ENCODE assay signal across 18 mouse cellular contexts in the genomic region with DNA sequence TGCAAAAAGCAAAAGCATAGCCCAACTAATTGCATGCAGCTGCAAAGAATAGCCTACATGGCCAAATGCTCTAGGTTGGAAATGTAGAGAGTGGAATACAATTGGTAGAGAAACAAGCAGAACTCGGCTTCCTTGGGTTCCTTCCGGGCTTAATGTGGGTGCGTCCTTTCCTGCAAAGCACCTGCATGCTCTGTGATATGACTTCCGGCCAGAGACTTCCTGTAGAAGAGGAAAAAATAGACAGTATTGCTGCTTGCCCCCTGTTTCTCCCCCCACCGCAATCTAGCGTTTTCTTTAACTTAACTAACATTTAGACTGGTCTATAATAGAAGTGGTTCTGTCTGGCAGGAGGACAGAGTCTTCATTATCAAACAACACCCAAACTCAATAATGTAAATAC.
A peak's percentile ranks its signal among the peaks of the same experiment; 100 is the strongest.
DNase-seq lines count a peak whose midpoint lies in the region; ATAC-seq and TF ChIP-seq lines count a peak whose summit lies in the region.
"Had no signal": no experiment of that assay in that cellular context is flagged by ENCODE, and none has a peak within 500 bp of the region (broad histone marks: within the 10 kb centered on the region; RNA-seq: fewer than 3 reads in every experiment).

No protein-coding gene starts in this region.

- no peak overlapping the region for H3K27ac ChIP-seq in CH12.LX (ENCODE audit: insufficient read depth, low read depth)
- H3K27ac ChIP-seq in limb, embryonic 10.5 days: no peak overlapping the region
- H3K27ac ChIP-seq: liver, embryonic 12.5 days; lung, embryonic 15.5 days; stomach, embryonic 15.5 days had no signal

- H3K9ac ChIP-seq in CH12.LX (ENCODE audit: insufficient read depth, low read depth): no peak overlapping the region
- H3K9ac ChIP-seq: liver, embryonic 12.5 days; lung, embryonic 15.5 days; stomach, embryonic 15.5 days had no signal

- no peak for TF ChIP-seq RAD21 in CH12.LX (IDR thresholded peaks at IDR 0.05; ENCODE audit: low read depth, low read length)

- dilution Hi-C loops in CH12.LX (cut with MboI; ENCODE audit: extremely low pct_ligation_motif_present, extremely low pct_unique_long_range_greater_than_20kb, low sequenced_read_pairs): no loop called here

- ATAC-seq in inflammation-experienced regulatory T-cells, adult 6 months: peak; percentile 65
- ATAC-seq: forebrain, embryonic 14.5 days; liver, embryonic 12.5 days had no signal

- no peak for TF ChIP-seq POLR2A in CH12.LX (IDR thresholded peaks at IDR 0.05; ENCODE audit: low read depth, low read length)

- TF ChIP-seq EP300 in CH12.LX (IDR thresholded peaks at IDR 0.05; ENCODE audit: low read length): no peak

- intact Hi-C loops in heart, postnatal 14 days (cut with DNase I): loop anchor here (5.0 to 10.0 kb wide), 3 partner anchors 44 to 444 kb away; a partner anchor contains a TSS

- TF ChIP-seq CTCF in CH12.LX (conservative IDR thresholded peaks at IDR 0.05 in 1 of 2, IDR thresholded peaks at IDR 0.05 in 1 of 2; ENCODE audit: low read depth in 2 of 2, low read length in 2 of 2): no peak

- 90% methylated on average over 6 of the region's 6 CpGs for WGBS in limb, embryonic 10.5 days

- no peaks in the 10 kb centered on the region for H3K36me3 ChIP-seq in CH12.LX (replicated peaks in 1 of 2; ENCODE audit: control insufficient read depth in 1 of 2, insufficient read depth in 1 of 2, low read length in 1 of 2)
- no peaks in the 10 kb centered on the region for H3K36me3 ChIP-seq in limb, embryonic 10.5 days
- H3K36me3 ChIP-seq: G1E; liver, embryonic 12.5 days; lung, embryonic 15.5 days; stomach, embryonic 15.5 days had no signal

- no peak overlapping the region for H3K4me3 ChIP-seq in CH12.LX (replicated peaks in 1 of 3; ENCODE audit: low read depth in 2 of 3, low read length in 2 of 3, poor library complexity in 1 of 3)
- H3K4me3 ChIP-seq in limb, embryonic 10.5 days: no peak overlapping the region
- H3K4me3 ChIP-seq: liver, embryonic 12.5 days; lung, embryonic 15.5 days; stomach, embryonic 15.5 days had no signal

- DNase-seq in heart, adult 11 months: peak; percentile 93
- no peak for DNase-seq in heart, postnatal 14 days
- DNase-seq in CH12.LX (ENCODE audit: extremely low read depth): no peak
- DNase-seq in thymus, postnatal 25 days: peak; percentile 47
- no peak for DNase-seq in layer of hippocampus, postnatal 25 days (ENCODE audit: extremely low spot score in 1 of 2, low spot score in 1 of 2)
- DNase-seq in limb, embryonic 10.5 days (ENCODE audit: low spot score): no peak
- DNase-seq in urinary bladder, adult 2 months (ENCODE audit: low spot score): no peak
- DNase-seq: adrenal gland, postnatal 36 days; cerebellum, postnatal 10 days; heart, postnatal 36 days; kidney, postnatal 14 days; midbrain, embryonic 14.5 days had no signal

- no peak overlapping the region; the same call in 1 of the 2 replicates for H3K4me2 ChIP-seq in CH12.LX (ENCODE audit: insufficient read depth, low read depth, poor library complexity, severe bottlenecking)
- H3K4me2 ChIP-seq: liver, embryonic 12.5 days; lung, embryonic 15.5 days; stomach, embryonic 15.5 days had no signal

- H3K27me3 ChIP-seq in CH12.LX (replicated peaks): no peaks in the 10 kb centered on the region
- H3K27me3 ChIP-seq in limb, embryonic 10.5 days (ENCODE audit: low read depth, poor library complexity, severe bottlenecking): peaks cover 97% of the 10 kb centered on the region
- H3K27me3 ChIP-seq: stomach, embryonic 15.5 days had no signal

- no peaks in the 10 kb centered on the region for H3K79me2 ChIP-seq in CH12.LX (replicated peaks; ENCODE audit: control insufficient read depth, extremely low read depth, insufficient read depth, poor library complexity, severe bottlenecking)

- H3K4me1 ChIP-seq in CH12.LX (ENCODE audit: control insufficient read depth in 1 of 2, insufficient read depth in 2 of 2): peaks cover 12 to 57% of the 10 kb centered on the region in 2 experiments; a peak in 3 of 4 replicates
- H3K4me1 ChIP-seq in limb, embryonic 10.5 days: no peaks in the 10 kb centered on the region
- H3K4me1 ChIP-seq: liver, embryonic 12.5 days; lung, embryonic 15.5 days; stomach, embryonic 15.5 days had no signal

- no peaks in the 10 kb centered on the region for H3K9me3 ChIP-seq in CH12.LX (replicated peaks; ENCODE audit: low read length)
- H3K9me3 ChIP-seq in limb, embryonic 10.5 days (replicated peaks): no peaks in the 10 kb centered on the region
- H3K9me3 ChIP-seq: G1E; liver, embryonic 12.5 days; lung, embryonic 15.5 days; stomach, embryonic 15.5 days had no signal

- in situ Hi-C loops in CH12.LX (cut with MboI; ENCODE audit: low pct_ligation_motif_present, low pct_unique_long_range_greater_than_20kb, low sequenced_read_pairs): loop anchor here (25.0 kb wide), 1 partner anchor 296 kb away; no protein-coding TSS in a partner anchor

TF ChIP-seq in CH12.LX, 34 proteins besides CTCF, POLR2A, EP300 and RAD21:
- TF ChIP-seq SIN3A (IDR thresholded peaks at IDR 0.05; ENCODE audit: low read length) (no peak), ZNF384 (IDR thresholded peaks at IDR 0.05; ENCODE audit: low read depth, low read length) (no peak), ELF1 (IDR thresholded peaks at IDR 0.05; ENCODE audit: low read depth, low read length) (peak; percentile 52; the same call in 1 of the 2 replicates), TCF12 (IDR thresholded peaks at IDR 0.05; ENCODE audit: low read depth, low read length) (0 out of 2 replicates have a peak, but pooled peaks have one; percentile 17)

Comparison
In these comparisons a context has a peak if more than half of its experiments do, and no peak if none do; other contexts are left out.
1. DNase-seq: peak in heart, adult 11 months (single experiment) and thymus, postnatal 25 days (single experiment); none in heart, postnatal 14 days (0 of 2), CH12.LX (single experiment), layer of hippocampus, postnatal 25 days (0 of 2), limb, embryonic 10.5 days (single experiment) and urinary bladder, adult 2 months (single experiment).